Mouse (Mus musculus) hindbrain, embryonic 16.5 days (tissue): ENCODE measurements at regions not wholly inside any gene's neighbourhood (a gene's known extent, or its start where the extent isn't known, plus 50 kb on each side); places are given as distances from the start of the nearest gene placed in this dataset.

Experiments used
- ATAC-seq: fragments of 200-750 bp; cut with Nextera tagmentation; 2 replicates; pipeline ENCODE4 v1.8.0; 2017; ENCODE audit warnings: moderate TSS enrichment, moderate library complexity
- H3K27ac ChIP-seq: fragments of 300-500 bp; sonication (generic); 2 replicates; pipeline ENCODE4 v1.5.1; 2014; ENCODE audit warnings: low read depth, mild to moderate bottlenecking, control low read depth, low read length, moderate library complexity
- H3K27me3 ChIP-seq: fragments of 300-500 bp; sonication (generic); replicated peaks from 2 replicates; pipeline ENCODE4 v1.6.1; 2014; ENCODE audit warnings: low read length; ENCODE audit not compliant: control insufficient read depth, insufficient read depth
- H3K36me3 ChIP-seq: fragments of 300-500 bp; sonication (generic); 2 replicates; pipeline ENCODE4 v1.6.1; 2014; ENCODE audit warnings: mild to moderate bottlenecking, low read length, moderate library complexity, mixed read lengths; ENCODE audit not compliant: control insufficient read depth, insufficient read depth
- H3K4me1 ChIP-seq: fragments of 300-500 bp; sonication (generic); 2 replicates; pipeline ENCODE4 v1.6.1; 2014; ENCODE audit warnings: low read depth, low read length; ENCODE audit not compliant: control insufficient read depth, insufficient read depth
- H3K4me2 ChIP-seq: fragments of 300-500 bp; sonication (generic); 2 replicates; pipeline ENCODE4 v1.6.1; 2014; ENCODE audit warnings: mild to moderate bottlenecking, low read length, control low read depth, moderate library complexity
- H3K4me3 ChIP-seq: fragments of 300-500 bp; sonication (generic); 2 replicates; pipeline ENCODE4 v1.5.1; 2014; ENCODE audit warnings: mild to moderate bottlenecking, low read length, control low read depth, moderate library complexity
- H3K9ac ChIP-seq: fragments of 300-500 bp; sonication (generic); 2 replicates; pipeline ENCODE4 v1.6.1; 2014; ENCODE audit warnings: low read depth, mild to moderate bottlenecking, control low read depth, low read length, moderate library complexity
- H3K9me3 ChIP-seq: fragments of 300-500 bp; sonication (generic); 2 replicates; pipeline ENCODE4 v1.6.1; 2014; ENCODE audit warnings: mild to moderate bottlenecking, low read length, moderate library complexity; ENCODE audit not compliant: control insufficient read depth
- WGBS: fragments of 180-500 bp; shearing (Covaris S2); extraction: QIAGEN DNeasy Blood & Tissue Kit; methylation state at CpG from one replicate; pipeline ENCODE4 v1.1.7; 2014; 5-methylcytosine and 5-hydroxymethylcytosine counted together

DNA sequence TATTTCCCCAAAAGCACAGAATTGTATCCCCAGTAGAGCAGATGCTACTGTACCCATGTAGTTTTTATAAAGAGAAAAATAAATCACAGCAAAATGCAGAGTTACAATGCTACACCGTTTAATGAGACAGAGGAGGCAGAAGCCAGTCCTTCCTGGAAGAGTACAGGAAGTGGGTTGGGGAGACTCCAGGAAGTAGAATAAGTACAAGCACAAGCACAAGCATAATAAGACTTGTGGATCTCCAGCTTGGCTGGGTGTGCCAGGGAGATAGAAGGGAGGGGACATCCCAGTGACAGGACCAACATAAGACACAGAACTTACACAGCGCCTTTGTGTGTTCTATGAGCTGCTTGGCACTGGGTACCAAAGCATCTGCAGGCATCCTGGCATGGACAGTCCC lies 67.3 kb upstream of the Ubl3 start:
- Histone ChIP-seq H3K9ac (no peak overlapping the region), H3K27me3 (no peaks in the 10 kb centered on the region), H3K9me3 (no peaks in the 10 kb centered on the region), H3K27ac (no peak overlapping the region), H3K4me3 (no peak overlapping the region), H3K4me2 (no peak overlapping the region), H3K36me3 (no peaks in the 10 kb centered on the region), H3K4me1 (peaks cover 10% of the 10 kb centered on the region)
- WGBS: 82% methylated on average over 2 of the region's 2 CpGs
- ATAC-seq: no peak

GRCm38 (mm10) chr5:148616426-148616825 lies 63.8 kb upstream of the Ubl3 start:
- Histone ChIP-seq H3K9me3 (no peaks in the 10 kb centered on the region), H3K27me3 (no peaks in the 10 kb centered on the region), H3K27ac (peak overlapping the region; percentile 65), H3K36me3 (no peaks in the 10 kb centered on the region), H3K4me1 (peaks cover 8% of the 10 kb centered on the region), H3K9ac (no peak overlapping the region), H3K4me3 (no peak overlapping the region), H3K4me2 (no peak overlapping the region)
- 53% methylated on average over 3 of the region's 3 CpGs for WGBS
- ATAC-seq: peak; percentile 46; the same call in 1 of the 2 replicates

- ATAC-seq: peak; percentile 89
- Histone ChIP-seq H3K9me3 (no peaks in the 10 kb centered on the region), H3K27me3 (no peaks in the 10 kb centered on the region), H3K4me2 (no peak overlapping the region), H3K36me3 (no peaks in the 10 kb centered on the region), H3K4me3 (no peak overlapping the region), H3K27ac (peak overlapping the region; percentile 65), H3K9ac (peak overlapping the region; percentile 38), H3K4me1 (peaks cover 5% of the 10 kb centered on the region)
- WGBS: 25% methylated on average over 10 of the region's 10 CpGs
Observed at GRCm38 (mm10) chr5:148615706-148616366, 63.2 kb upstream of the Ubl3 start.

DNA sequence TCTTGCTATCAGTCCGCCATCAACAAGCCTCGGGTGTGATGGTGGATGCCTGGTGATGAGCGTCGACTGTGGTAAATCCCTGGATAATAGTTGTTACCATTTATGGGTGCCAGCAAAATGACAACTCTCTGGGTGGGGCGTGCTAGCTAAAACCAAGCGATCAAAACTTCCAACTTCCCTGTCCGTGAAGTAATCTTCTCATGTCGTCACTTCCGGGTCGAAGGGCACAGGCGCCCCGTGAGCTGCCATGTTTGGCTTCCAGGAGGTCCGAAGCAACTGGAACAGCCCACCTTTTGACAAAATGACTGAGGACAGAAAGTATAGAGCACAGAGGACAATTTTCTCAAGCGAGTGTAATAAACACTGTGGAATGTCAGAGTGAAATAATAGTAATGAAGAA lies 62.5 kb upstream of the Ubl3 start:
- peaks cover 5% of the 10 kb centered on the region for H3K4me1 ChIP-seq
- H3K27ac ChIP-seq: no peak overlapping the region
- no peaks in the 10 kb centered on the region for H3K27me3 ChIP-seq
- H3K9me3 ChIP-seq: no peaks in the 10 kb centered on the region
- no peaks in the 10 kb centered on the region for H3K36me3 ChIP-seq
- H3K9ac ChIP-seq: no peak overlapping the region
- H3K4me2 ChIP-seq: no peak overlapping the region
- no peak for ATAC-seq
- WGBS: 85% methylated on average over 14 of the region's 14 CpGs
- no peak overlapping the region for H3K4me3 ChIP-seq

DNA sequence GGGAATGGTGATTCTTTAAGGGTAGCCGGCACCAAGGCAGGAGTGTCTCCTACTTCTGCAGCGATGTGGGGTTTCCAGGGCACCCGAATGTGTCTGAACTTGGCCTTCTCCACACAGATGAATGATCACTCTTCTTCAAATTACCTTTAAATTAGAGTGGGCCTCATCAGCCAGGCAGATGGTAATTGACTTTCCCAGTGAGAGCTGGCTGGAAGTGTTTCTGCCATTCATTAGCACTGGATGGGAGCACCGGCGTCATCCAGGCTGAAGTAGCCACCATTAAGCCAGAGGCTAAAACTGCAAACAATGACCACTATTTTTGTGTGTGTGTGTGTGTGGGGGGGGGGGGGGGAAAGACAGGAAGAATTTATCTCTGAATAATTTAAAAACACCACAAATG lies 58.7 kb upstream of the Ubl3 start:
- H3K27me3 ChIP-seq: no peaks in the 10 kb centered on the region
- no peak overlapping the region for H3K9ac ChIP-seq
- 32% methylated on average over 5 of the region's 5 CpGs for WGBS
- no peak overlapping the region for H3K4me2 ChIP-seq
- H3K4me1 ChIP-seq: peaks cover 13% of the 10 kb centered on the region
- no peak overlapping the region for H3K4me3 ChIP-seq
- H3K36me3 ChIP-seq: no peaks in the 10 kb centered on the region
- no peaks in the 10 kb centered on the region for H3K9me3 ChIP-seq
- no peak for ATAC-seq
- no peak overlapping the region for H3K27ac ChIP-seq

DNA sequence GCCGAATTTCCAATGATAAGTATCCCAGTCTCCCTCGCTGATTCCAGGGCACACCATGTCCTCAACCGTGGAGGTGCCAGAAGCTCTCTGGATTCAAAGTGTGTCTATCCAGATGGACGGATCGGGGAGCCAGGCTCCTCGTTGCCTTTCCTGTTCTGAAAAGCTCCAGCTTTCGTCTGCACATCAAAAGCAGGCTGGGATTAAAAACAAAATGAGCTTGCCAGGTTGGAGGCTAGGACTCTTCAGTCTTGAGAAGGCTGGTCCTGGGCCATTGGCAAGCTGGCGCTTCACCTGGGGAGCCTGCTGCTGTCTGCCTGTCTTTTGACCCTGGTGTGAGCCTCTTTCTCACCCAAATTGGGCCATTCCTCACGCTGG lies 56.9 kb upstream of the Ubl3 start:
- Histone ChIP-seq H3K36me3 (no peaks in the 10 kb centered on the region), H3K4me1 (peaks cover 8% of the 10 kb centered on the region), H3K4me2 (no peak overlapping the region), H3K9me3 (no peaks in the 10 kb centered on the region), H3K27ac (no peak overlapping the region), H3K27me3 (no peaks in the 10 kb centered on the region), H3K4me3 (no peak overlapping the region), H3K9ac (no peak overlapping the region)
- ATAC-seq: peak; percentile 48; the same call in 1 of the 2 replicates
- 64% methylated on average over 9 of the region's 9 CpGs for WGBS

DNA sequence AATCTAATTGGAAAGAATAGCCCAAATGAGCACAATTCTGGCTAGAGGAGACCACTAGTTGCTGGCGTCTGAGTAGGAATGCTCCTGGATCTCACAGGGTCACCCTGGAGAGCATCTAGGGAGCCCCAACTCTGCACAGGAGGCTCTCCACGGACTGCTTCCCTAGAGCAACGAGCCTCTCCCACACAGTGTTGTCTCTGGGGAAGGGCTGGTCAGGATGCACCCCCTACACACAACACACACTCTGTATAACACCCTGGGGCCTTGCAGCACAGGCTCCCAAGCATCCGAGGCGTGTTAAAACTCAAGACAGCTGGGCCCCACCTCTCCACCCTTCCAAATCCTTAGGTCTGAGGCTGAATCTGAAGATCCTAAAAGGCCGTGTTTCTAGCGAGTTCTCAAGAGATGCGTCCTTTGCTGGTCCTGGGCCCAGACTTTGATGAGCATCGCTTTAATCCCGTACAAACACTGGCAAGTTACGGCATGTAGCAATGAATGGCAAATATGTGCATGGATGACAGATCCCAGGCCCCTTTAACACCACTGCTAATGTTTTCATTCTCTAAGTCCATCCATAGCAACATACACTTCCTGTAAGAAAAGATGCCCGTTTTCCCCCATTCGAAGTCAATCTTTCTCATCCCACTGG lies 56.4 kb upstream of the Ubl3 start:
- H3K4me2 ChIP-seq: no peak overlapping the region
- no peak overlapping the region for H3K9ac ChIP-seq
- 76% methylated on average over 13 of the region's 13 CpGs for WGBS
- H3K4me1 ChIP-seq: peaks cover 8% of the 10 kb centered on the region
- H3K36me3 ChIP-seq: no peaks in the 10 kb centered on the region
- H3K27me3 ChIP-seq: no peaks in the 10 kb centered on the region
- no peak for ATAC-seq
- H3K9me3 ChIP-seq: no peaks in the 10 kb centered on the region
- H3K27ac ChIP-seq: no peak overlapping the region
- no peak overlapping the region for H3K4me3 ChIP-seq

GRCm38 (mm10) chr5:148608178-148608577 lies 55.6 kb upstream of the Ubl3 start:
- 34% methylated on average over 9 of the region's 9 CpGs for WGBS
- peak; percentile 35; the same call in 1 of the 2 replicates for ATAC-seq
- Histone ChIP-seq H3K27me3 (no peaks in the 10 kb centered on the region), H3K36me3 (no peaks in the 10 kb centered on the region), H3K4me1 (peaks cover 8% of the 10 kb centered on the region), H3K27ac (no peak overlapping the region), H3K9me3 (no peaks in the 10 kb centered on the region), H3K4me2 (no peak overlapping the region), H3K4me3 (no peak overlapping the region), H3K9ac (no peak overlapping the region)

DNA sequence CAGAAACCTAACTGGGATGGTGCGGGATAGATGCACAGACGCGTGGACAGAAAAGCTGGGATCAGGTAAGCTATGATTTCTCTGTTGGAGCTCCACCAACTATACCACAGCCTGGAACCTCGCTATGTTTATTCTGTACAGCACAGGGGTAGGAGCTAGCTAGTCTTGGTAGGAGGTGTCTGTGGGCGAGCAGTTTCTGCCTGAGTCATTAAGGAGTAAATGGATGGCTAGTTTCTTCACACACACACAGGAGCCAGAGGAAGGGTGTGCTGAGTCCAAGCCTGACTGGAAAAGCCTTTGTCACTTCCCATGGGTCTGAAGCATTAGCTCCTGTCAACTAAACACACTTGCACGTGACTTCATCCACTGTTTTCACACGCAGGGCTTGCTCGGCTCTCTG lies 53.1 kb upstream of the Ubl3 start:
- Histone ChIP-seq H3K4me1 (peaks cover 8% of the 10 kb centered on the region), H3K27me3 (no peaks in the 10 kb centered on the region), H3K36me3 (no peaks in the 10 kb centered on the region), H3K4me3 (no peak overlapping the region), H3K9me3 (no peaks in the 10 kb centered on the region), H3K4me2 (no peak overlapping the region), H3K27ac (no peak overlapping the region), H3K9ac (no peak overlapping the region)
- ATAC-seq: no peak
- WGBS: 89% methylated on average over 8 of the region's 8 CpGs
